Mouse (Mus musculus) heart, embryonic 11.5 days (tissue): ENCODE measurements around the gene BC051665. TPM values are rescaled to one million over a fixed set of nuclear protein-coding genes. Genes with fewer than 3 reads are reported as not detected.

ENCODE experiments used
- ATAC-seq: fragments of 200-750 bp; cut with Nextera tagmentation; replicated peaks from 2 replicates; pipeline ENCODE4 v1.8.0; 2017; ENCODE audit warnings: moderate library complexity; ENCODE audit not compliant: insufficient number of reproducible peaks, low FRiP score, low TSS enrichment
- H3K27ac ChIP-seq: fragments of 300-500 bp; sonication (generic); 2 replicates; pipeline ENCODE4 v1.5.1; 2014; ENCODE audit warnings: mild to moderate bottlenecking, low read depth, low read length
- H3K27me3 ChIP-seq: fragments of 300-500 bp; sonication (generic); 2 replicates; pipeline ENCODE4 v1.6.1; 2014; ENCODE audit warnings: mild to moderate bottlenecking, low read length, mixed read lengths; ENCODE audit not compliant: control insufficient read depth, insufficient read depth
- H3K36me3 ChIP-seq: fragments of 300-500 bp; sonication (generic); 2 replicates; pipeline ENCODE4 v1.6.1; 2014; ENCODE audit warnings: mild to moderate bottlenecking, low read length, moderate library complexity, mixed read lengths; ENCODE audit not compliant: control insufficient read depth, insufficient read depth
- H3K4me1 ChIP-seq: fragments of 300-500 bp; sonication (generic); 2 replicates; pipeline ENCODE4 v1.6.1; 2014; ENCODE audit warnings: low read length; ENCODE audit not compliant: control insufficient read depth, insufficient read depth
- H3K4me2 ChIP-seq: fragments of 300-500 bp; sonication (generic); 2 replicates; pipeline ENCODE4 v1.6.1; 2014; ENCODE audit warnings: mild to moderate bottlenecking, moderate library complexity
- H3K4me3 ChIP-seq: fragments of 300-500 bp; sonication (generic); 2 replicates; pipeline ENCODE4 v1.5.1; 2014; ENCODE audit warnings: low read depth, low read length
- H3K9ac ChIP-seq: fragments of 300-500 bp; sonication (generic); 2 replicates; pipeline ENCODE4 v1.6.1; 2014; ENCODE audit warnings: mild to moderate bottlenecking, low read depth, low read length, moderate library complexity
- H3K9me3 ChIP-seq: fragments of 300-500 bp; sonication (generic); replicated peaks from 2 replicates; pipeline ENCODE4 v1.6.1; 2016; ENCODE audit warnings: low read length; ENCODE audit not compliant: control insufficient read depth
- WGBS: fragments of 180-500 bp; shearing (Covaris S2); extraction: QIAGEN DNeasy Blood & Tissue Kit; methylation state at CpG from one replicate; pipeline ENCODE4 v1.1.7; 2014; ENCODE audit not compliant: insufficient replicate concordance; 5-methylcytosine and 5-hydroxymethylcytosine counted together
- polyA plus RNA-seq: library from polyadenylated mRNA; unstranded; fragments of >200 nt; fragmentation: Nextera tagmentation; extraction: Ambion mirVana; gene quantifications from 2 replicates; pipeline ENCODE4 v1.2.1, GENCODE M21; 2014

BC051665 gene
- not detected in 2 replicates for polyA plus RNA-seq

DNA sequence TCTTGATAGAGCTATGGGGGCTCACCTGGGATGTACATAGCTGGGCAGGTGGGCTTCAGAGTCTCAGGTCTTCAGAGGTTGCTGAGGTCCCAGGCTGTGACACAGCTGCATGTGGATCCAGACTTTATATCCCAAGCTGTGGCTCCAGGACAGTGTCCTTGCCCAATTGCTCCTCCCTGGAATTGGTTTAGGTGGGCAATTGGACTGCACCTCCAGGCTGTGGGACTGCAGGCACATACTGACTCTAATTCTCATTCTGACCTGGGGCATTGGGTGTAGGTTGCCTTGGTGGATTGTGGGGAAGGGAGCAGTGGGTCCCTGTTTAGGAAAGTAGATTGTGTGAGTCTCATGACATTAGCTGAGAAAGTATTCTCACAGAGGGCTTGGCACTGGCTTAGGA lies at the start of gene BC051665:
Gene BC051665 (minus strand): TSS at position 101 of the 400 bp plus-strand sequence.
- Histone ChIP-seq H3K36me3 (no peaks in the 10 kb centered on the region), H3K27me3 (no peaks in the 10 kb centered on the region), H3K4me3 (no peak within 1 kb of the TSS), H3K4me1 (no peaks in the 10 kb centered on the region), H3K27ac (no peak within 1 kb of the TSS), H3K4me2 (no peak within 1 kb of the TSS), H3K9me3 (no peaks in the 10 kb centered on the region), H3K9ac (no peak within 1 kb of the TSS)
- no peak for ATAC-seq

DNA sequence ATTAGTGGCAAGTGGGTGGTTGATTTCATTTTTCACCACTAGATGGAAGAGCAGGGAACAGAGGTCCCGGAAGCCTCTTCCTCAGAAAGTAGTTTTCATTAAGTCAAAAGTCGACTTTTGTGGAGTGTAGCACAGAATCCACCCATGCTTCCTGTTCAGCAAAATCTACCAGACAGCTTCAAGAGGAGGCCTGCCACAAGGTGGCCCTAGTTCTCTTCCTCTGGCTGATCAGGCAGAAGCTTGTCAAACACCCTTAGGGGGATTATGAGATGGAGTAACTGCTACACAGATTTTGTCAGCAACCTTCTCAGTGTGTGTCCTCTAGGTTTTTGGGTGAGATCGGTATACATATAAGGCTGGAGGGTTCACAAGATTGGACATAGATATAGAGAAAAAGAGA lies 39.9 kb upstream of the BC051665 start:
- ATAC-seq, result no peak
- Histone ChIP-seq H3K9ac (no peak overlapping the region), H3K36me3 (no peaks in the 10 kb centered on the region), H3K4me2 (no peak overlapping the region), H3K4me3 (no peak overlapping the region), H3K27me3 (no peaks in the 10 kb centered on the region), H3K27ac (no peak overlapping the region), H3K9me3 (no peaks in the 10 kb centered on the region), H3K4me1 (no peaks in the 10 kb centered on the region)
- WGBS, result 52% methylated on average over 3 of the region's 3 CpGs

DNA sequence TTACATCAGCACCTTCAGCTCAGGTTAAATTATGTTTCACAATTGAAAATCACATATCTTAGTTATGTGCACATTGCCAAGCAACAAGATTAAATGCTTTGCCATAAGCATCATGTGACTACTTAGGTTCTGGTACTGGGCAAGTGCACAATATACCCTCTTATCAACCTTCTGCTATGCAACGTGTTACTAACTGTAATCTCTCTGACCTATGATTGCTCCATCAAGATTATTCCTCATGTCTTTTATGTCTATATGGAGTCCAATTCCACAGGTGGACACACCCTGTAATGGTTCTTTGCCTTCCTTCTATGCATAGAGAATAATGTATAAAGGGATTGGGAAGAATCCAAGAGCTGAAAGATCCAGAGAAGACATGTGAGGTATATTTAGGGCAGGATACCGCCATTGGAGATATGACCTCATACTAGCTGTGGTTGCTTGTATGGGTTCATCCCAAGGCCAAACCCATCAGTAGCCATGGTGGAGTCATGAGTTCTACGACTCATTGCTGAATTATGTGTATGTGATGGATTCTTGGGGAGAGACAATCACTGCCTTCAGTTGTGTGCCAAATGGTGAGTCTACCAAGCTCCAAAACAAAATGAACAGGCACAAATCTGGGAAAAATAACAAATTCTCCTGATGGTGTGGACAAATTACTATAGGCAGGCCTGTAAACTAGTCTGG lies 34.5 kb upstream of the BC051665 start:
- Histone ChIP-seq H3K4me2 (no peak overlapping the region), H3K9ac (no peak overlapping the region), H3K4me1 (no peaks in the 10 kb centered on the region), H3K4me3 (no peak overlapping the region), H3K36me3 (no peaks in the 10 kb centered on the region), H3K27me3 (no peaks in the 10 kb centered on the region), H3K9me3 (no peaks in the 10 kb centered on the region), H3K27ac (no peak overlapping the region)
- 58% methylated on average over 3 of the region's 3 CpGs for WGBS
- no peak for ATAC-seq

DNA sequence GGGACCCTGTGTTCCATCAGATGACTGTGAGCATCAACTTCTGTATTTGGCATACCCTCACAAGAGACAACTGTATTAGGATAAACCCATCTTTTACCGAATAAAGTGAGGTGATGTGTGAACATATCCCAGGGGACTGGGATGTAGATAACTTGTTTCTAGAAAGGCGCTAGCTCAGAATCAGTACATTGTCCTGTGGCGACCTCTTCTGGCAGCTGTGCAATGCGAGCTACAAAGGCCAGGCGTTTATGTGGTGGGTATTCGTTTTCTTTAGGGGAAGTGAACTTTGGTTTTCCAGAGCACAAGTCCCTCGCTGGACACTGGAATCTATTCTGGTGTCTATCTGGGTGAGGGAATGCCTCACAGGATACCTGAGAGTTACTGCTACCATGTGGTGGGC lies 33.3 kb upstream of the BC051665 start:
- ATAC-seq, result no peak
- Histone ChIP-seq H3K36me3 (no peaks in the 10 kb centered on the region), H3K4me1 (no peaks in the 10 kb centered on the region), H3K4me3 (no peak overlapping the region), H3K9ac (no peak overlapping the region), H3K27ac (no peak overlapping the region), H3K27me3 (no peaks in the 10 kb centered on the region), H3K9me3 (no peaks in the 10 kb centered on the region), H3K4me2 (no peak overlapping the region)
- WGBS, result 5% methylated on average over 7 of the region's 7 CpGs

DNA sequence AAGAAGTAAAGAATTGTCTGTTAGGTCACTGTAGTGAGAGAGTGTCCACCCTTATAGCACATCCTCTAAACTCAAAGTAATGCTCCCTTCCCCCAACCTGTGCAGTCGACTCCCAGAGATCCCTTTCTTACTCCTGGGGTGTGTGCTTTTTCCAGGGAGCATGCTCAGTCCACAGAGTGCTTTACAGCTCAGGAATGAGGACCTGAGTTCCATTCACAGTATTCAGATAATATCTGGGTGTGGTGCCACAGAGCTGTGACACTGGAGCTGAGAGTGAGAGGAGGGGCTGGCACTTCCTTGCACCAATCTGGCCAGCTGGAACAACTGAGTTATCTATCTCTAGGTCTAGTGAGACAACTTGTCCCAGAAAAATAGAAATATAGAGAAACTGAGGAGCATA lies 27.6 kb upstream of the BC051665 start:
- Histone ChIP-seq H3K9me3 (no peaks in the 10 kb centered on the region), H3K36me3 (no peaks in the 10 kb centered on the region), H3K4me1 (no peaks in the 10 kb centered on the region), H3K4me3 (no peak overlapping the region), H3K27me3 (no peaks in the 10 kb centered on the region), H3K27ac (no peak overlapping the region), H3K4me2 (no peak overlapping the region), H3K9ac (no peak overlapping the region)
- 54% methylated on average over 1 of the region's 1 CpGs for WGBS
- no peak for ATAC-seq

DNA sequence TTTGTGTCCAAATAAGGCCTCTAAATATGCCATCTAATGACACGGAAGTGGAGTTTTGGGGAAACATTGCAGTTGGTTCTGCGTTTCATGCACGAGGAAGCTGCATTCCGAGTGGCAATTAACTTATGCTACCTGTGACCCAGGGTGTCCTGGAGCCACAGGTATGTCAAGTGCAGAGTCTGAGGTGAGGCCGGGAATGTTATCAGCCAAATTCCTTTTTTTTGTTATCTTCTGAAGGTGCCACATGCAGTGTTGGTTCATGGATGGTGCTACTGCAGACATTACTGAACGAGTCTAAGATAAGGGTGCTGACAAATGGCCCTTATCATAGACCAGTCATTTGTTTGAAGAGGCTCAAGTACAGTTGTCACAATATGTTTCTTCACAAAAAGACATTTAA lies 26.6 kb upstream of the BC051665 start:
- no peak overlapping the region for H3K27ac ChIP-seq
- no peak overlapping the region for H3K4me3 ChIP-seq
- H3K9ac ChIP-seq, result no peak overlapping the region
- H3K4me1 ChIP-seq, result no peaks in the 10 kb centered on the region
- no peaks in the 10 kb centered on the region for H3K36me3 ChIP-seq
- ATAC-seq, result no peak
- no peaks in the 10 kb centered on the region for H3K9me3 ChIP-seq
- H3K27me3 ChIP-seq, result no peaks in the 10 kb centered on the region
- 64% methylated on average over 6 of the region's 6 CpGs for WGBS
- no peak overlapping the region for H3K4me2 ChIP-seq

DNA sequence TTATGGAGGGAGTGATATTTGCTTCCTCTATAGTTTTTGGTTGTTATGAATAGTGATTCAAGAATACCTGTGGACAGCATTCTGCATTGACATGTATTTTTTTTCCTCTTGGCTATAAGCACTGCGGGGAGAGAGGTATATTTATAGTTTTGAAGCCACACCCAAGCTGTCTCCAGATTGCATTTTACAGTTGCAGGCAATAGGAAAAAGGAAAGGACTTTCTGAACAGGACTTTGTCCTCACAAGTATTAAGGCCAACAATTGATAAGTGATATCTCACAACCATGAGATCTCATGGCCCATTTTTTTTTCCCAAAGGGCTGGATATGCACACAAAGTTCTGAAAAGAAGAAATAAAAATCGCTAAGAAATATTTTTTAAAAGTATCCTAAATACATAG lies 23.5 kb upstream of the BC051665 start:
- WGBS, result 61% methylated on average over 2 of the region's 2 CpGs
- Histone ChIP-seq H3K27me3 (no peaks in the 10 kb centered on the region), H3K9me3 (no peaks in the 10 kb centered on the region), H3K4me3 (no peak overlapping the region), H3K4me1 (no peaks in the 10 kb centered on the region), H3K27ac (no peak overlapping the region), H3K4me2 (no peak overlapping the region), H3K36me3 (no peaks in the 10 kb centered on the region), H3K9ac (no peak overlapping the region)
- no peak for ATAC-seq

DNA sequence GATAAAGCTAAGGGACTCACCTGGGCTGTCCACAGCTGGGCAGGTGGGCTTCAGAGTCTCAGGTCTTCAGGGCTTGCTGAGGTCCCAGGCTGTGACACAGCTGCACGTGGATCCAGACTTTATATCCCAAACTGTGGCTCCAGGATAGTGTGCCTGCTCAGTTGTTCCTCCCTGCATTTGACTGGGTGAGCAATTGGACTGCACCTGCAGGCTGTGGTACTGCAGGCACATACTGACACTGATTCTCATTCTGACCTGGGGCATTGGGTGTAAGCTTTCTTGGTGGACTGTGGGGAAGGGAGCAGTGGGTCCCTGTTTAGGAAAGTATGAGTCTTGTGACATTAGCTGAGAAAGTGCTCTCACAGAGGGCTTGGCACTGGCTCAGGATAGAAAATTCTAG lies 16.6 kb upstream of the BC051665 start, which contains the start of gene Ctsll3:
Gene Ctsll3 (minus strand): TSS at position 101 of the 400 bp plus-strand sequence.
- Histone ChIP-seq H3K4me1 (no peaks in the 10 kb centered on the region), H3K27me3 (no peaks in the 10 kb centered on the region), H3K4me2 (no peak within 1 kb of the TSS), H3K9me3 (no peaks in the 10 kb centered on the region), H3K4me3 (no peak within 1 kb of the TSS), H3K27ac (no peak within 1 kb of the TSS), H3K36me3 (no peaks in the 10 kb centered on the region), H3K9ac (no peak within 1 kb of the TSS)
- 58% methylated on average over 1 of the region's 1 CpGs for WGBS
- ATAC-seq, result no peak

DNA sequence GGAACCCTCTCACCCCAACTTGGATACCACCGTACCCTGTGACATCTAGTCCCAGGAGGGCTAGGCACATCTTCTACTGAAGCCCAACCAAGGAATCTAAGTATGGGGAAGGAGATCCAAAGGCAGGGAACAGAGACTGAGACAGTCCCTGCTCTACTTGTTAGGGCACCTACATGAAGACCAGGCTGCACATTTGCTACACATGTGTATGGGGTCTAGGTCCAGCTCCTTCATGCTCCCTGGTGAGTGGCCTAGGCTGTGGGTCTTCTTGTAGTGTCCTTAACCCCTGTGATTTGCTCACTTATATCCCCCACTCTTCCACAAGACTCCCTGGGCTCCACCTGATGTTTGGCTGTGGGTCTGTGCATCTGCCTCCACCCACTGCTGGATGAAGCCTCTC lies 3.3 kb upstream of the BC051665 start:
- no peaks in the 10 kb centered on the region for H3K9me3 ChIP-seq
- H3K9ac ChIP-seq, result no peak overlapping the region
- H3K4me1 ChIP-seq, result no peaks in the 10 kb centered on the region
- WGBS, result 39% methylated on average over 1 of the region's 1 CpGs
- ATAC-seq, result no peak
- no peaks in the 10 kb centered on the region for H3K36me3 ChIP-seq
- no peak overlapping the region for H3K27ac ChIP-seq
- H3K4me2 ChIP-seq, result no peak overlapping the region
- H3K4me3 ChIP-seq, result no peak overlapping the region
- no peaks in the 10 kb centered on the region for H3K27me3 ChIP-seq
